Mouse (Mus musculus): ENCODE measurements around the gene Auts2. TPM values are rescaled to one million over a fixed set of nuclear protein-coding genes. Genes with fewer than 3 reads are reported as not detected.

Gene Auts2
- polyA plus RNA-seq, 1 experiment from 2014 or later = 47.7 TPM

DNA sequence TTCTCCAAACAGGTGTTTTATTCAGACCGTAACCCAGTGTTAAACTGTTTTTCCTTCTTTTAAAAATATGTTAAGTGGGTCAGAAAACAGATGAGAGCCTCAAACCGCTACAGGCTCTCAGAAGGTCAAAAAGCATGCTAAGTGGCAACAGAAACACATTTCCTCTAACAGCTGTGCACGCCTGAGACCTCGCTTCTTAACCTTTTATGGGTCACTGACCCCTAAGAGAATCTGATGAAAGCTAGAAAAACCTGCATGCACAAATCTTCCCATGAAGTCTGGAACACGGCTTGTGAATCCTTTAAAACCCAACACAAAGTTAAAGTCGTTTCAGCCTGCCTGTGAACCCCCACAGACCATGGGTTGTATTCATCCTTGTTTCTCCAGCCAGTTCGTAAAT lies 29.9 kb downstream of the Auts2 start:
- no peaks in the 10 kb centered on the region for H3K9me3 ChIP-seq (ENCODE audit: control insufficient read depth, low read depth, low read length)
- H3K4me2 ChIP-seq (replicated peaks; ENCODE audit: low read depth, low read length) = no peak overlapping the region
- H3K4me3 ChIP-seq (ENCODE audit: low read depth, low read length) = no peak overlapping the region
- WGBS = 57% methylated on average over 7 of the region's 7 CpGs
- no peaks in the 10 kb centered on the region for H3K27me3 ChIP-seq (ENCODE audit: control insufficient read depth, insufficient read depth, low read length)
- no peak for ATAC-seq (ENCODE audit: insufficient number of reproducible peaks, insufficient read depth, low FRiP score, low read depth)
- H3K27ac ChIP-seq (ENCODE audit: low read length) = no peak overlapping the region
- H3K36me3 ChIP-seq (ENCODE audit: control insufficient read depth, insufficient read depth, low read length) = no peaks in the 10 kb centered on the region
- H3K9ac ChIP-seq (replicated peaks; ENCODE audit: low read depth, low read length) = no peak overlapping the region
- 0 out of 2 replicates have a peak, but pooled peaks cover 18% of the 10 kb centered on the region for H3K4me1 ChIP-seq (ENCODE audit: control insufficient read depth, insufficient read depth, low read length)

- H3K9ac ChIP-seq (replicated peaks; ENCODE audit: low read depth, low read length) = no peak overlapping the region
- no peak overlapping the region for H3K4me2 ChIP-seq (replicated peaks; ENCODE audit: low read depth, low read length)
- H3K27ac ChIP-seq (ENCODE audit: low read length) = no peak overlapping the region
- no peaks in the 10 kb centered on the region for H3K36me3 ChIP-seq (ENCODE audit: control insufficient read depth, insufficient read depth, low read length)
- H3K4me1 ChIP-seq (ENCODE audit: control insufficient read depth, insufficient read depth, low read length) = peaks cover 22% of the 10 kb centered on the region; the same call in 1 of the 2 replicates
- no peak for ATAC-seq (ENCODE audit: insufficient number of reproducible peaks, insufficient read depth, low FRiP score, low read depth)
- no peak overlapping the region for H3K4me3 ChIP-seq (ENCODE audit: low read depth, low read length)
- H3K9me3 ChIP-seq (ENCODE audit: control insufficient read depth, low read depth, low read length) = no peaks in the 10 kb centered on the region
- H3K27me3 ChIP-seq (ENCODE audit: control insufficient read depth, insufficient read depth, low read length) = no peaks in the 10 kb centered on the region
- 25% methylated on average over 9 of the region's 9 CpGs for WGBS
These were observed 33.7 kb downstream of the Auts2 start for GRCm38 (mm10) chr5:132509464-132509885.

GRCm38 (mm10) chr5:132504893-132505292 lies 38.3 kb downstream of the Auts2 start:
- no peak overlapping the region for H3K4me2 ChIP-seq (replicated peaks; ENCODE audit: low read depth, low read length)
- H3K36me3 ChIP-seq (ENCODE audit: control insufficient read depth, insufficient read depth, low read length) = no peaks in the 10 kb centered on the region
- H3K27me3 ChIP-seq (ENCODE audit: control insufficient read depth, insufficient read depth, low read length) = no peaks in the 10 kb centered on the region
- ATAC-seq (ENCODE audit: insufficient number of reproducible peaks, insufficient read depth, low FRiP score, low read depth) = no peak
- no peak overlapping the region for H3K9ac ChIP-seq (replicated peaks; ENCODE audit: low read depth, low read length)
- peaks cover 23% of the 10 kb centered on the region for H3K4me1 ChIP-seq (ENCODE audit: control insufficient read depth, insufficient read depth, low read length)
- 78% methylated on average over 1 of the region's 1 CpGs for WGBS
- no peaks in the 10 kb centered on the region for H3K9me3 ChIP-seq (ENCODE audit: control insufficient read depth, low read depth, low read length)
- H3K27ac ChIP-seq (ENCODE audit: low read length) = no peak overlapping the region
- no peak overlapping the region for H3K4me3 ChIP-seq (ENCODE audit: low read depth, low read length)

DNA sequence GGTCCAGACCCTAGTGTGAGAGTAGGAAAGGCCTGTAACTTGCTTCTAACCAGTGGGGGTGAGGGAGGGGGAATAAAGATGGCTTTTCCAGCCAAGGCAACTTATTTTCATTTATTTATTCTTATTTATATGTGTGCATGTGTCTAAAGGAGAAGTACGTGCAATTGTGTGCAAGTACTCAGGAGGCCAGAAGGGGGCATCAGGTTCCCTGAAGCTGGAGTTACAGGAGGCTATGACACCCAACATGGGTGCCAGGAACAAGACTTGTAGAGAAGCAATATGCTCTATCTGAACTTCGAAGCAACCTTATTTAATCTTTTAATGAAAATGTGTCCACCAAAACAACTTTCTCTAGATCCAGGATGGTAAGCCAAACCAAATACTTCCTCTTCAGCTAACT lies 39.7 kb downstream of the Auts2 start:
- H3K4me3 ChIP-seq (ENCODE audit: low read depth, low read length) = no peak overlapping the region
- WGBS = 92% methylated on average over 2 of the region's 2 CpGs
- ATAC-seq (ENCODE audit: insufficient number of reproducible peaks, insufficient read depth, low FRiP score, low read depth) = no peak
- no peaks in the 10 kb centered on the region for H3K27me3 ChIP-seq (ENCODE audit: control insufficient read depth, insufficient read depth, low read length)
- no peak overlapping the region for H3K9ac ChIP-seq (replicated peaks; ENCODE audit: low read depth, low read length)
- H3K4me2 ChIP-seq (replicated peaks; ENCODE audit: low read depth, low read length) = no peak overlapping the region
- peaks cover 19% of the 10 kb centered on the region for H3K4me1 ChIP-seq (ENCODE audit: control insufficient read depth, insufficient read depth, low read length)
- no peak overlapping the region for H3K27ac ChIP-seq (ENCODE audit: low read length)
- H3K9me3 ChIP-seq (ENCODE audit: control insufficient read depth, low read depth, low read length) = no peaks in the 10 kb centered on the region
- no peaks in the 10 kb centered on the region for H3K36me3 ChIP-seq (ENCODE audit: control insufficient read depth, insufficient read depth, low read length)

- ATAC-seq (ENCODE audit: insufficient number of reproducible peaks, insufficient read depth, low FRiP score, low read depth) = no peak
- H3K9ac ChIP-seq (replicated peaks; ENCODE audit: low read depth, low read length) = no peak overlapping the region
- no peaks in the 10 kb centered on the region for H3K27me3 ChIP-seq (ENCODE audit: control insufficient read depth, insufficient read depth, low read length)
- 30% methylated on average over 5 of the region's 5 CpGs for WGBS
- no peaks in the 10 kb centered on the region for H3K9me3 ChIP-seq (ENCODE audit: control insufficient read depth, low read depth, low read length)
- no peak overlapping the region for H3K4me2 ChIP-seq (replicated peaks; ENCODE audit: low read depth, low read length)
- H3K27ac ChIP-seq (ENCODE audit: low read length) = no peak overlapping the region
- H3K36me3 ChIP-seq (ENCODE audit: control insufficient read depth, insufficient read depth, low read length) = no peaks in the 10 kb centered on the region
- peaks cover 15% of the 10 kb centered on the region for H3K4me1 ChIP-seq (ENCODE audit: control insufficient read depth, insufficient read depth, low read length)
- H3K4me3 ChIP-seq (ENCODE audit: low read depth, low read length) = no peak overlapping the region
These were observed 41.1 kb downstream of the Auts2 start for GRCm38 (mm10) chr5:132502036-132502435.

DNA sequence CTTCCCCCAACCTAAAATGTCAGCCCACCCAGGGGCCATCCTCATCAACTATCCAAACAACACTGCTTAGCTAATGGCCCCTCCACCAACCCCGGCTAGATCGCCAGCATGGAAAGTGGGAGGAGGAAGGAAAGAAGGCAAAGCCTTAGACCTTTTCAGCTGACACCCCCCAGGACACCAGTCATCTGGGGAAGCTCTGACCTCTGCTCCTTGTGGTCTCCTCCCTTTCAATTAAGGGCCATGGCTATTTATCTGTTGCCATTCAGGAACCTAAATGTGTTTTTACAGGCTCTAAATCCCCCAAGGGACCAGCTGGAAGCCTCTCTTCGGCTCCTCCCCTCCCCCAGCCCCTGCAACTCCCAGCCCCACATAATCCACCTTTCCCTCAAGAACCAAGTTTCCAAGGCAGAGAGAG lies 42.3 kb downstream of the Auts2 start:
- Histone ChIP-seq H3K9me3 (ENCODE audit: control insufficient read depth, low read depth, low read length) (no peaks in the 10 kb centered on the region), H3K9ac (replicated peaks; ENCODE audit: low read depth, low read length) (no peak overlapping the region), H3K4me1 (ENCODE audit: control insufficient read depth, insufficient read depth, low read length) (peaks cover 14% of the 10 kb centered on the region), H3K27me3 (ENCODE audit: control insufficient read depth, insufficient read depth, low read length) (no peaks in the 10 kb centered on the region), H3K36me3 (ENCODE audit: control insufficient read depth, insufficient read depth, low read length) (no peaks in the 10 kb centered on the region), H3K27ac (ENCODE audit: low read length) (no peak overlapping the region), H3K4me3 (ENCODE audit: low read depth, low read length) (no peak overlapping the region), H3K4me2 (replicated peaks; ENCODE audit: low read depth, low read length) (0 out of 2 replicates have a peak overlapping the region, but pooled peaks have one; percentile 3)
- no peak for ATAC-seq (ENCODE audit: insufficient number of reproducible peaks, insufficient read depth, low FRiP score, low read depth)
- 0% methylated on average over 3 of the region's 3 CpGs for WGBS

DNA sequence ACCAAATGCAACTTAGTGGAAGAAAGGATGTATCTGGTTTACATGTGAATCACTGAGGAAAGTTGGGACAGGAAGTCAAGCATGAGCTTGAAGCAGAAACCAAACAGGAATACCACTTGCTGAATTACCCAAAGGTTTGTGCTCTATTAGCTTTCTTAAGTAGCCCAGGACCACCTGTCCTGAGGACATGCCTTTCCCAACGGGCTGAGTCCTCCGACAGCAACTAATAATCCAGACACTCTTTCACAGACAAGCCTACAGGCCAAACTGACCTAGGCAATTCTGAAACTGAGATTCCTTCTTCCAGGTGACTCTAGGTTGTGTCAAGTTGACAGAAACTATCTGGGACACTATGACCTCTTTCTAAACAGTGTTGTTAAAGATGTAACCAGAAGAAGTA lies 44.2 kb downstream of the Auts2 start:
- Histone ChIP-seq H3K27ac (ENCODE audit: low read length) (no peak overlapping the region), H3K9me3 (ENCODE audit: control insufficient read depth, low read depth, low read length) (no peaks in the 10 kb centered on the region), H3K4me1 (ENCODE audit: control insufficient read depth, insufficient read depth, low read length) (peaks cover 14% of the 10 kb centered on the region), H3K4me3 (ENCODE audit: low read depth, low read length) (no peak overlapping the region), H3K36me3 (ENCODE audit: control insufficient read depth, insufficient read depth, low read length) (no peaks in the 10 kb centered on the region), H3K9ac (replicated peaks; ENCODE audit: low read depth, low read length) (no peak overlapping the region), H3K4me2 (replicated peaks; ENCODE audit: low read depth, low read length) (no peak overlapping the region), H3K27me3 (ENCODE audit: control insufficient read depth, insufficient read depth, low read length) (no peaks in the 10 kb centered on the region)
- 67% methylated on average over 2 of the region's 2 CpGs for WGBS
- no peak for ATAC-seq (ENCODE audit: insufficient number of reproducible peaks, insufficient read depth, low FRiP score, low read depth)

DNA sequence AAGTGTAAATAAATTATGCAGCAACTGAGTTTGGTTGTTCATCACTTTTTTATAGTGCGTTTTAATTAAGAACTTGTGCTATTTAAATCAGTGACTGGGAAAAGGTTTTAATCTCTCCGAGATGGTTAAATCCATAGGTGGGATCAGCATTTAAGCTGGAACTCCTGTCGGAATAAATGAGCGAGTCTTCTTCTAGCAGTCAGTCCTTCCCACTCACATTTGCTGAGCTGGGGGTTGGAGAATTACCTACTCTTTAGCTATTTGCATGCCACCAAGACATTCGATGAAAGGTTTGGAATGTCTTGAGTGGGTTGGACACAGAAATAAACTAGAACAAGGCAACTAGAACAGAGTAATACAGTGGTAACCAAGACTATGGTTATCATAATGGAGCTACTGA lies 45.1 kb downstream of the Auts2 start:
- H3K27ac ChIP-seq (ENCODE audit: low read length) = no peak overlapping the region
- peaks cover 14% of the 10 kb centered on the region for H3K4me1 ChIP-seq (ENCODE audit: control insufficient read depth, insufficient read depth, low read length)
- ATAC-seq (ENCODE audit: insufficient number of reproducible peaks, insufficient read depth, low FRiP score, low read depth) = no peak
- WGBS = 92% methylated on average over 5 of the region's 5 CpGs
- no peak overlapping the region for H3K4me3 ChIP-seq (ENCODE audit: low read depth, low read length)
- H3K36me3 ChIP-seq (ENCODE audit: control insufficient read depth, insufficient read depth, low read length) = no peaks in the 10 kb centered on the region
- H3K4me2 ChIP-seq (replicated peaks; ENCODE audit: low read depth, low read length) = no peak overlapping the region
- no peaks in the 10 kb centered on the region for H3K27me3 ChIP-seq (ENCODE audit: control insufficient read depth, insufficient read depth, low read length)
- H3K9ac ChIP-seq (replicated peaks; ENCODE audit: low read depth, low read length) = no peak overlapping the region
- H3K9me3 ChIP-seq (ENCODE audit: control insufficient read depth, low read depth, low read length) = no peaks in the 10 kb centered on the region

DNA sequence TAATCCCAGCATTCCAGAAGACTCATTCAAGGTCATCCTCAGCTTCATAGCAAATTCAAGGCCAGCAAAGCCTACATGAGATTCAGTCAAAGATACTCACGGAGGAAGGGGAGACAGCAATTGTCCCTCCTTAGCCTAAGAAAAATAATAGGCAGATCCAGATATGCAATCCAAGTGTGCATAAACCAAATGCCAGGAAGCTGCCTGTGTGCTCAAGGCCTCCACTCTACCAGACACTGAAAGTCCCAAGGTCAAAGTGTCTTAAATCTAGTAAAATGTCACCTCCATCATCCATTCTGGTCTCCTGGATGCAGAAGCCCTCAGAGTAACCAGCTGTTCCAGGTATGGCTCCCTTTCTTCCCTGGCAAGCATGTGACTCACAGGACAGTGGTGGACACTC lies 50.4 kb downstream of the Auts2 start:
- ATAC-seq (ENCODE audit: insufficient number of reproducible peaks, insufficient read depth, low FRiP score, low read depth) = no peak
- Histone ChIP-seq H3K27me3 (ENCODE audit: control insufficient read depth, insufficient read depth, low read length) (no peaks in the 10 kb centered on the region), H3K27ac (ENCODE audit: low read length) (no peak overlapping the region), H3K4me1 (ENCODE audit: control insufficient read depth, insufficient read depth, low read length) (peaks cover 27% of the 10 kb centered on the region), H3K36me3 (ENCODE audit: control insufficient read depth, insufficient read depth, low read length) (no peaks in the 10 kb centered on the region), H3K4me2 (replicated peaks; ENCODE audit: low read depth, low read length) (no peak overlapping the region), H3K4me3 (ENCODE audit: low read depth, low read length) (no peak overlapping the region), H3K9me3 (ENCODE audit: control insufficient read depth, low read depth, low read length) (no peaks in the 10 kb centered on the region), H3K9ac (replicated peaks; ENCODE audit: low read depth, low read length) (no peak overlapping the region)
- WGBS = 71% methylated on average over 1 of the region's 1 CpGs

Data from stomach, embryonic 14.5 days (tissue).